Mouse (Mus musculus) heart, adult 2 months (tissue): ENCODE measurements around the gene Kif18b. TPM values are rescaled to one million over a fixed set of nuclear protein-coding genes. Genes with fewer than 3 reads are reported as not detected.

ENCODE experiments used
- DNase-seq, 2 experiments: peaks; one replicate each; pipeline ENCODE4 v3.0.0; 2021
- H3K27ac ChIP-seq: fragments of 200-600 bp; 2 replicates; pipeline ENCODE4 v1.8.1; 2022
- H3K27me3 ChIP-seq: fragments of 200-500 bp; 2 replicates; pipeline ENCODE4 v1.6.1; 2012; ENCODE audit warnings: mild to moderate bottlenecking, low read length, inconsistent platforms, mixed read lengths; ENCODE audit not compliant: control insufficient read depth, insufficient read depth
- H3K36me3 ChIP-seq: fragments of 200-500 bp; 2 replicates; pipeline ENCODE4 v1.6.1; 2012; ENCODE audit warnings: low read length, inconsistent platforms; ENCODE audit not compliant: control insufficient read depth, insufficient read depth
- H3K4me1 ChIP-seq: fragments of 200-500 bp; 2 replicates; pipeline ENCODE4 v1.6.1; 2011; ENCODE audit warnings: low read length; ENCODE audit not compliant: control insufficient read depth, insufficient read depth
- H3K4me3 ChIP-seq: fragments of 200-600 bp; 2 replicates; pipeline ENCODE4 v1.8.1; 2022
- H3K79me2 ChIP-seq: fragments of 200-500 bp; replicated peaks from 2 replicates; pipeline ENCODE4 v1.6.1; 2012; ENCODE audit warnings: mild to moderate bottlenecking, inconsistent platforms, low read length, moderate library complexity, mixed read lengths; ENCODE audit not compliant: control insufficient read depth, insufficient read depth
- H3K9ac ChIP-seq: fragments of 200-500 bp; 2 replicates; pipeline ENCODE4 v1.6.1; 2012; ENCODE audit warnings: low read depth, mild to moderate bottlenecking, control low read depth, inconsistent platforms, low read length, mixed read lengths
- CTCF ChIP-seq: fragments of 200-600 bp; IDR thresholded peaks from 2 replicates; pipeline ENCODE4 v1.8.1; 2022; ENCODE audit warnings: antibody characterized with exemption, mild to moderate bottlenecking, moderate library complexity
- EP300 ChIP-seq: fragments of 200-500 bp; IDR thresholded peaks from 2 replicates; pipeline ENCODE4 v1.6.1; 2011; ENCODE audit warnings: low read depth, low read length, control low read depth; ENCODE audit not compliant: insufficient read depth
- POLR2A ChIP-seq: fragments of 200-500 bp; IDR thresholded peaks from 2 replicates; pipeline ENCODE4 v1.6.1; 2011; ENCODE audit warnings: mild to moderate bottlenecking, low read depth, low read length, control low read depth; ENCODE audit not compliant: insufficient read depth
- WGBS: fragments of 180-500 bp; shearing (Covaris S2); methylation state at CpG from one replicate; pipeline ENCODE4 v1.1.7; 2018; 5-methylcytosine and 5-hydroxymethylcytosine counted together
- intact Hi-C: fragments of 180-260 bp; cut with DNase I; formaldehyde crosslinking; loops from one replicate; pipeline ENCODE4 v1.15.1; 2025
- polyA plus RNA-seq: library from polyadenylated mRNA; depleted of rRNA; stranded (reverse); fragments of >200 nt; gene quantifications from 2 replicates; pipeline ENCODE4 v1.2.3, GENCODE M21; 2012
- total RNA-seq, 2 experiments: library from RNA; stranded (reverse); gene quantifications; 2 replicates each; pipeline ENCODE4 v1.2.3; 2021

Kif18b gene
- total and polyA plus RNA-seq, 3 experiments: 0.10 to 0.32 (median 0.18) TPM

DNA sequence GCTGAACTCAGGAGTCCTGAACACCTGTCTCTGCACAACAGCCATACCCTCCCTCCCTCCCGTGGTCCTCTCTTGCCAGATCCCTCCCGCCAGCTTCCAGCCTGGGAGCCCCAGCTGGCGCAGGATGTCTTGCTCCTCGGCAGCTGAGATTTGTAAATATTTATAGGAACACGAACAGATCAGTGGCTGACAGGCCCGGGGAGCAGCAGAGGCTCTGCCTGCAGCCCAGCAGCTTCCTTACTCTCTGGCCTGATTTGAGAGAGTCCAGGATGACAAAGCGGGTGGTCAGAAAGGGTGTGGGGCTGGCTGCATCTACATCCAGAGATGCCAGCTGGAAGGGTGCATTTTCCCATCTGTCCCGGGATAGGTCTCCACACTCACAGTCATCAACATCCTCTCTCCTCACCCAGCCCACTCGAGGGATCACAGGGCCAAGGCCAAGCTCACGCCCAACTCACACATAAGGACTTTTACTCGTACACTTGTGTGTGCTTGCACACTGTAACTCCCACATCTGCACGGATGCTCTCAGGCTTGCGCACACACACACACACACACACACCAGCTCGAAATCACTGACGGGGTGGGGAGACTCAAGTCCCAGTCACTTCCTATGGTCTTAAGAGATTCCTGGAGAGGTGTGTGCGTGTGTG, 32.2 kb upstream of the Kif18b start:
- intact Hi-C loops: no loop called here
- Histone ChIP-seq H3K27ac (no peak overlapping the region), H3K4me1 (peaks cover 2% of the 10 kb centered on the region), H3K36me3 (no peaks in the 10 kb centered on the region), H3K4me3 (no peak overlapping the region), H3K27me3 (no peaks in the 10 kb centered on the region; the same call in 1 of the 2 replicates), H3K9ac (no peak overlapping the region), H3K79me2 (no peaks in the 10 kb centered on the region)
- TF ChIP-seq CTCF (no peak), POLR2A (no peak), EP300 (no peak)
- WGBS: 44% methylated on average over 16 of the region's 16 CpGs
- peak in 1 of 2 experiments; percentile 56 for DNase-seq

DNA sequence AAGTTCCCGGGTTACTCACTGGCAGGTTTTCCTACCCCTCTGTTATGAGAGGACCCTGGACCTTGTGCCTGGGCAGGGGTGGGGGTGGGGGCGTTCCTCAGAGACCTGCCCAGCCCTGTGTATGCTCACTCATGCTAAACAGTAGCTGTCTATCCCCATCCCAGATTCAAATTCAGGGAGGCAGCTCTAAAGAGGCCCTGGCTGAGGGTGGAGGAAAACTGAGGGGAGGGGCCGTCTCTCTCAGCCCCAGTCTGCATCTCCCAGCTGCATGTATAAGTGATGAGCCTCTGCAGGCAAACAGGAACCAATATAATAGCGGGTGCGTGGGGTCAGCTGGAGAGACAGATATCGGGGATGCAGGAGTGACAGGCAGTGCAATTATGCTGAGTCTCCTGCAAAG, 28.0 kb upstream of the Kif18b start:
- H3K9ac ChIP-seq: no peak overlapping the region
- H3K36me3 ChIP-seq: no peaks in the 10 kb centered on the region
- H3K4me3 ChIP-seq: no peak overlapping the region
- H3K27ac ChIP-seq: no peak overlapping the region
- H3K27me3 ChIP-seq: peaks cover 2% of the 10 kb centered on the region; the same call in 1 of the 2 replicates
- no peak for DNase-seq
- 54% methylated on average over 6 of the region's 6 CpGs for WGBS
- intact Hi-C loops: no loop called here
- H3K4me1 ChIP-seq: peaks cover 4% of the 10 kb centered on the region
- TF ChIP-seq POLR2A (no peak), EP300 (no peak), CTCF (no peak)
- no peaks in the 10 kb centered on the region for H3K79me2 ChIP-seq

DNA sequence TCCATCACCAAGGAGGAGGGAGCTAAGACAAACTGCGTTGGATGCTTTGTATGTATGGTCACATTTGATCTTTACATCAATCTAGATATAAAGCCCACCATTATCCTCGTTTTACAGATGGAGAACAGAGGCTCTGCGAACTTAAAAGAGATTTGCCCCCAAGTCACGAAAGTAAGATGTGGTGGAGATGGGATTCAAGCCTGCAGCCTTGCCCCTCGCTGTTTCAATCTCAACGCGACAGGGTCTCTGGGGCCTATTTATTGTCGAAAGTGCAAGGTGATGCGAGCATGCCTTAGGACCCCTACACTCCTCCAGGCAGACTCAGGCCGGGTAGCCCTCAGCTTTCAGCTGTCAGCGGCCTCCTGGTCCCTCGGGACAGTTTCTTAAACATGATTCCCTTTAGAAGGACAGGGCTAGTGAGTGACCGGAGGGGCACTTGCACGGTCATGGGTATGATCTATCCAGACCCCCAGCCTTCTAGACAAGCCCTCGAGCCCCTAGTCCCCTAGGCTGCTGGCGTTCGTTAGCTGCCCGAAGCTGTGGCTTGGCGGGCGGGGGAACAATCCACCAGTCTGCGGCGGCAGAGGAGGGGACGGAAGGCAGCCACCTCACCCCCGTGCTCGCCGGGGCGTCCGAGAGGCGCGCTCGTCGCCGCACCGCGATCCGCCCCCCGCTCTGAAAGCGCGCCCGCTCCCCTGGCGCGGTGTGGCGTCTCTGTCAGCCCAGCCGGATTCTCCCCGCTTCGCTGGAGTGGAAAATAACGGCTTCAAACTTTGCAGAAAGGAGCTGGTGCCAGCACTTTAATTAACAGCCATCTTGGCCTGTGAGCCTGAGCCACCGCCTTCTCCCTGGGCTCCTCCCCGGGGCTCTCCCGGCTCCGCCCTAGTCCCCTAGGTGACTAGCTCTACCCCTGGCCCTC, 23.4 kb upstream of the Kif18b start:
- no peaks in the 10 kb centered on the region for H3K79me2 ChIP-seq
- TF ChIP-seq CTCF (no peak), POLR2A (no peak), EP300 (no peak)
- peaks cover 19% of the 10 kb centered on the region for H3K27me3 ChIP-seq
- peak overlapping the region; percentile 62 for H3K4me3 ChIP-seq
- WGBS: 4% methylated on average over 51 of the region's 51 CpGs
- H3K9ac ChIP-seq: peak overlapping the region; percentile 71
- no peak overlapping the region; the same call in 1 of the 2 replicates for H3K27ac ChIP-seq
- peak; percentile 59 for DNase-seq
- intact Hi-C loops: no loop called here
- H3K36me3 ChIP-seq: no peaks in the 10 kb centered on the region
- 0 out of 2 replicates have a peak, but pooled peaks cover 1% of the 10 kb centered on the region for H3K4me1 ChIP-seq

DNA sequence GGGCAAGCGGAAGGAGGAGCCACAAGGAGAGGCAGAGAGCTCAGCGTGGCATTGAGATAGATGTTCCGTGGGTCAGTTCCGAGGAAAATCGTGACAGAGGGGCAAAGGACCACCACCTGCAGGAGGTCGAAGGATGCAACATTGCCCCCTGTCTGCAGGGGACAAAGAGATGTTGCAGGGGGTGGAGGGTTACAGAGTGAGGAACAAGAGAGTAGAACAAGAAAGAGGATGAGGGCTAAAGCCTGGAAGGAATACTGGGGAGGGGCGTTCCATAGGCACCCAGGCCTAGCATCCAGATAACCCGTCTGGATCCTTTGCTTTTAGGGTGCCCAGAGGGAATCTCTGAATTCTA, 22.0 kb upstream of the Kif18b start:
- no peak for DNase-seq
- Histone ChIP-seq H3K36me3 (no peaks in the 10 kb centered on the region), H3K9ac (no peak overlapping the region), H3K27me3 (peaks cover 19% of the 10 kb centered on the region), H3K4me1 (0 out of 2 replicates have a peak, but pooled peaks cover 1% of the 10 kb centered on the region), H3K27ac (no peak overlapping the region), H3K79me2 (no peaks in the 10 kb centered on the region), H3K4me3 (peak overlapping the region; percentile 20; the same call in 1 of the 2 replicates)
- intact Hi-C loops: no loop called here
- TF ChIP-seq POLR2A (no peak), CTCF (peak; percentile 36)
- 18% methylated on average over 8 of the region's 8 CpGs for WGBS

DNA sequence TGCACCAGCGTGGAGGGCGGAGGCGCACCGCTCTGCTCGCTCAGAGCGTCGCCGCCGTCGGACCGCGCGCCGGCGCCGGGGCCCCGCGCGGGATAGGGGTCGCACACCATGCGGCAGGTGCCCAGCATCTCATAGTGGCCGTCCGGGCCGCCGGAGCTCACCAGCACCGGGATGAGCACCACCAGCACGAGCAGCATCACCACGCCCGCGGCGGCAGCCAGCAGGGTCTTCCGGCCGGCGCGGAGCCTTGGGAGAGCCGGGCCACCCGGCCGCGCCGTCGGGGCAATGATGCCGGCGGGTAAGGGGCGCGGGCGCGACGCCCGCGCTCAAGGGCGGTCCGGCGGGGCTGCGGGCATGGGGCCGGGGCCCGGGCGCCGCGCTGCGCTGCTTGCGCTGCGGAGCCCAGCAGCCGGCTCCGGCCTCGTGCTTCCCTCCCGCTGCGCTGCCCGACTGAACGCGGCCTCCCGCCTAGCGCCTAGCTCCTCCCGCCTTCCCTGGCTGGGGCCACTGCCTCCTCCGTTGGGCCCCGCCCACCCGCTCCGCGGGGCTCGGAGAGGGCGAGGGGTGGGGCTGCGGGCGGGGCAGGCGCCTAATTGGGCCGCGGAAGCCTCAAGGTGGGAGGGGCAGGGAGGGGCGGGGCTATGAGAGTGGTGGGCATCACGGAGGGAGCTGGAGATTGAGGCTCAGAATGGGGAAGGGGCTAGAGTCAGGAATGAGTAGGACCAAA, 21.5 kb upstream of the Kif18b start, which contains the start of gene C1ql1:
C1ql1 (minus strand) TSS at position 424 of the 727 bp plus-strand sequence.
- H3K36me3 ChIP-seq: no peaks in the 10 kb centered on the region
- no peak within 1 kb of the TSS for H3K27ac ChIP-seq
- no peak for TF ChIP-seq EP300
- TF ChIP-seq CTCF: no peak
- H3K4me1 ChIP-seq: 0 out of 2 replicates have a peak, but pooled peaks cover 1% of the 10 kb centered on the region
- H3K4me3 ChIP-seq: peak within 1 kb of the TSS; percentile 26; the same call in 1 of the 2 replicates
- 3% methylated on average over 87 of the region's 87 CpGs for WGBS
- DNase-seq: peak; percentile 87 to 90
- peaks cover 19% of the 10 kb centered on the region for H3K27me3 ChIP-seq
- no peak within 1 kb of the TSS for H3K9ac ChIP-seq
- no peaks in the 10 kb centered on the region for H3K79me2 ChIP-seq
- intact Hi-C loops: no loop called here
